Mouse (Mus musculus) G1E (cell line): ENCODE measurements at regions not wholly inside any gene's neighbourhood (a gene's known extent, or its start where the extent isn't known, plus 50 kb on each side); places are given as distances from the start of the nearest gene placed in this dataset.

Experiments
- ATAC-seq: 2 replicates; pipeline ENCODE4 v1.8.0; 2016; ENCODE audit warnings: mild to moderate bottlenecking; ENCODE audit not compliant: insufficient number of reproducible peaks, poor library complexity, low FRiP score, severe bottlenecking; ENCODE audit errors: extremely low read depth
- DNase-seq: peaks from one replicate; pipeline ENCODE4 v3.0.0; 2012; ENCODE audit warnings: low spot score
- H3K27me3 ChIP-seq: 2 replicates; pipeline ENCODE4 v1.6.1; 2012; ENCODE audit warnings: mild to moderate bottlenecking, low read length, inconsistent platforms; ENCODE audit not compliant: insufficient read depth
- H3K36me3 ChIP-seq: replicated peaks from 2 replicates; pipeline ENCODE3; 2012; ENCODE audit warnings: mild to moderate bottlenecking, inconsistent platforms
- H3K4me1 ChIP-seq: 2 replicates; pipeline ENCODE4 v1.6.1; 2012; ENCODE audit warnings: low read depth, low read length, inconsistent platforms, mixed read lengths; ENCODE audit not compliant: insufficient read depth
- H3K4me3 ChIP-seq: 2 replicates; pipeline ENCODE4 v1.5.1; 2012; ENCODE audit warnings: low read depth, mild to moderate bottlenecking, inconsistent platforms, low read length, moderate library complexity, mixed read lengths
- H3K9me3 ChIP-seq: replicated peaks from 2 replicates; pipeline ENCODE4 v1.6.1; 2012; ENCODE audit warnings: inconsistent platforms
- CTCF ChIP-seq: IDR thresholded peaks from 2 replicates; pipeline ENCODE4 v1.5.1; 2012; ENCODE audit warnings: low read depth, low read length, inconsistent platforms, mixed read lengths
- GATA1 ChIP-seq: IDR thresholded peaks from 2 replicates; pipeline ENCODE4 v1.6.1; 2012; ENCODE audit warnings: borderline replicate concordance, low read length, inconsistent platforms, mixed read lengths
- GATA2 ChIP-seq: IDR thresholded peaks from 2 replicates; pipeline ENCODE4 v1.6.1; 2012; ENCODE audit warnings: low read depth, low read length, inconsistent platforms, borderline replicate concordance
- POLR2AphosphoS5 ChIP-seq: IDR thresholded peaks from 2 replicates; pipeline ENCODE4 v1.6.1; 2012; ENCODE audit warnings: low read depth, low read length, inconsistent platforms; ENCODE audit not compliant: insufficient replicate concordance
- TAL1 ChIP-seq: conservative IDR thresholded peaks from 2 replicates; pipeline ENCODE4 v1.6.1; 2012; ENCODE audit warnings: low read depth, low read length, inconsistent platforms, mixed read lengths

DNA sequence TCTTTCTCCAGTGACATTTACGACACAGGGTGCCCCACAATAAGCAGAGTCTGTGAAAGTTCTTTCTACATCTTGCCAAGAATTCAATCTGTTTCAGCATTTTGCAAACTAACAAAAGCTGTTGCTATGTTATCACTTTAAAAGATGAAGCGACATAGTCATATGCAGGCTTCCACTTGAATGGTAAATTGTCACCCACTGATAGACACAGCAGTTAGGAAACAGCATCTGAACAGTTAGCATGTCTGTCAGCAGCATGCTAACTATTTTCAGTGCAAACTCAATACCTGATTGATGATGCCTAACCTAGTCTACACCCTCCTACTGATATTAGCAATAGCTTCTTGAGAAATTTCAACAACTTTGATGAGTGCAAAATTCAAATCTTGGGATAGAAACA is 1348.1 kb upstream of the Gm7489 start:
- DNase-seq (no peak), ATAC-seq (no peak)
- Histone ChIP-seq H3K4me1 (no peaks in the 10 kb centered on the region), H3K4me3 (no peak overlapping the region), H3K27me3 (no peaks in the 10 kb centered on the region), H3K36me3 (no peaks in the 10 kb centered on the region), H3K9me3 (no peaks in the 10 kb centered on the region)
- TF ChIP-seq GATA2: no peak
- no peak for TF ChIP-seq TAL1
- TF ChIP-seq GATA1: no peak
- TF ChIP-seq CTCF: no peak
- no peak for TF ChIP-seq POLR2AphosphoS5

DNA sequence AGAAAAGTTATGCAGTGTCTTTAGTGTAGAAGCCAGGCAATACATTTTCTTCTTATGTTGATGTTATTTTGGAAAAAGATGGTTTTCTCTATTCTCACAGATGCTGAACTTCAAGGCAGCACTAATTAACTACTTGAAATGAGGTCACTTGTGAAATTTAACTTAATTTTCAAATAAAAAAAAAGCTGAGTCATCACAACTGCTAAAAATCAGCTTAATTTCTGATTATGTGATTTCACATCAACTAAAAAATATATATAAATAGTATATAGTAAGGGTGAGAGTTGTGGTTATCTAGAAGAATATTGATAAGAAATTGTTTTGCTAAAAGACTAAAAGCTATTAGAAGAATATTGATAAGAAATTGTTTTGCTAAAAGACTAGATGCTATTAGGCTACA is 1326.0 kb upstream of the Gm7489 start:
- Histone ChIP-seq H3K9me3 (no peaks in the 10 kb centered on the region), H3K4me3 (no peak overlapping the region), H3K27me3 (no peaks in the 10 kb centered on the region), H3K4me1 (no peaks in the 10 kb centered on the region), H3K36me3 (no peaks in the 10 kb centered on the region)
- DNase-seq: no peak
- ATAC-seq: no peak
- TF ChIP-seq GATA2 (no peak), GATA1 (no peak), POLR2AphosphoS5 (no peak), CTCF (no peak), TAL1 (no peak)

DNA sequence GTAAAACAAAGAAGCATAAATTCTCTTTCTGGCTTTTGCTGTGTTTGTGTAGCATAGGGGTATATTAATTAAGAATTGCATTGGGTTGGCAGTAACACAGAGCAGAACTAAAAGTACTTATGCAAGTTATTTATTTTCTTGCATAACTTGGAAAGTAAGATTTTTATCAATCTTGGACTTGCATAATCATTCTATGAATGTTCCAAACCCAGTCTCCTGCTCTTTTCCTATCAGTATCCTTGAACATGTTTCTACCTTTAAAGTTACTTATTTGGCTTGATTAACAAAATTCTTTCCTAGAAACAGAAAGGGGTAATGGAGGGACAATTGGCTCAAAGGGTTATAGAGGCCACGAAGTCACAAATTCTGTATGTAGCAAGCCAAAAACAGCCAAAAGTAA is 1320.6 kb upstream of the Gm7489 start:
- Histone ChIP-seq H3K27me3 (no peaks in the 10 kb centered on the region), H3K36me3 (no peaks in the 10 kb centered on the region), H3K4me1 (no peaks in the 10 kb centered on the region), H3K4me3 (no peak overlapping the region), H3K9me3 (no peaks in the 10 kb centered on the region)
- ATAC-seq (no peak), DNase-seq (no peak)
- TF ChIP-seq CTCF (no peak), POLR2AphosphoS5 (no peak), TAL1 (no peak), GATA1 (no peak), GATA2 (no peak)

DNA sequence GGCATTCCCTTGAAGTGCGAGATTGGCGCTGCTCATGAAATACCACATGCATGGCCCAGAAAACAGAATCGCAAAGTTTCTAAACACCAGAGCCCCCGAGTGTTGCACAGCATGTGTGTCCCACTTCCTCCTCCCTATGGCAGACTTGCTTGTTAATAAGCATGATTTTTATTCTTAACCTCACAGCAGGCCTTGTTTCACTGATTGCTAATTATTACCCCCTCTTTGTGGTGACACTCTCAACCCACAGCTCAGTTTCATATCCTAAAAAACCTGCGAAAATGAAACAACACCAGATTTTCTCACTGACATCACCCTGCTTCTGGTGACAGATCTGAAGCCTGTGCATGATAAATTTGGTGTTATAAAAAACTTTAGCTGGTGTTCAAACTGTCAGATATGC is 1319.3 kb upstream of the Gm7489 start:
- DNase-seq: no peak
- Histone ChIP-seq H3K27me3 (no peaks in the 10 kb centered on the region), H3K4me3 (no peak overlapping the region), H3K9me3 (no peaks in the 10 kb centered on the region), H3K36me3 (no peaks in the 10 kb centered on the region), H3K4me1 (no peaks in the 10 kb centered on the region)
- TF ChIP-seq GATA2: no peak
- no peak for TF ChIP-seq GATA1
- TF ChIP-seq TAL1: no peak
- TF ChIP-seq CTCF: no peak
- TF ChIP-seq POLR2AphosphoS5: no peak
- no peak for ATAC-seq

DNA sequence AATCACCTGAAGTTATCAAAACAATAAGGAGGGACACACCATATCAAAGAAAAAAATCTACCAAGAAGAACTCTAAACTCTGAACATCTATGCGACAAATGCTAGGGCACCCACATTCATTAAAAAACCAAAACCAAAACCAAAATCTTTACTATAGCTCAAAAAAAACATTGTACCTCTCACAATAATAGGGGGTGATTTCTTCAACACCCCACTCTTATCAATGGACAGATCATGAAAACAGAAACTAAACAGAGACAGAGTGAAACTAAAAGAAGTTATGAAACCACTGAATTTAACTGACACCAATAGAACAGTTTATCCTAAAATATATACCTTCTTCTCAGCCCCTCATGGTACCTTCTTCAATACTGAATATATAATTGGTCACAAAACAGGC is 1314.5 kb upstream of the Gm7489 start:
- Histone ChIP-seq H3K9me3 (no peaks in the 10 kb centered on the region), H3K27me3 (no peaks in the 10 kb centered on the region), H3K4me3 (no peak overlapping the region), H3K36me3 (no peaks in the 10 kb centered on the region), H3K4me1 (no peaks in the 10 kb centered on the region)
- ATAC-seq (no peak), DNase-seq (no peak)
- TF ChIP-seq POLR2AphosphoS5 (no peak), TAL1 (no peak), GATA1 (no peak), GATA2 (no peak), CTCF (no peak)

DNA sequence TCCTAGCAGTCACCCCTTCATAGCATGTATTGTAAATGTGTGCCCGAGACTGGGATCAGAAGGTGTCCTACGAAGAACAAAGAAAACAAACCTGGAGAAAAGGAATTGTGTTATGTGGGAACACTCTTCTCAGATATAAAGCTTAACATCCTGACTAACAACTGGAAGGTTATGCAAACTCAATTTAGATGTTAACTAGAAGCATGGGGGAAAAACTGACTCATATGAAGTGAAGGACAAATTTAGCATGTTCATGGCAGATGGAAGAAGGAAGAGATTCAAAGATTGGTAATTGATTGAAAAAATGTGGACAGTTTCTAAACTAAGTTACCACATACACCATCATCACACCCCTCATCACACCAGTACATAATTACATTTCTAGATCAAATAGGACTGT is 1307.1 kb upstream of the Gm7489 start:
- Histone ChIP-seq H3K36me3 (no peaks in the 10 kb centered on the region), H3K4me3 (no peak overlapping the region), H3K9me3 (no peaks in the 10 kb centered on the region), H3K4me1 (no peaks in the 10 kb centered on the region), H3K27me3 (no peaks in the 10 kb centered on the region)
- no peak for TF ChIP-seq CTCF
- no peak for TF ChIP-seq TAL1
- no peak for TF ChIP-seq POLR2AphosphoS5
- TF ChIP-seq GATA2: no peak
- no peak for TF ChIP-seq GATA1
- DNase-seq: no peak
- no peak for ATAC-seq

DNA sequence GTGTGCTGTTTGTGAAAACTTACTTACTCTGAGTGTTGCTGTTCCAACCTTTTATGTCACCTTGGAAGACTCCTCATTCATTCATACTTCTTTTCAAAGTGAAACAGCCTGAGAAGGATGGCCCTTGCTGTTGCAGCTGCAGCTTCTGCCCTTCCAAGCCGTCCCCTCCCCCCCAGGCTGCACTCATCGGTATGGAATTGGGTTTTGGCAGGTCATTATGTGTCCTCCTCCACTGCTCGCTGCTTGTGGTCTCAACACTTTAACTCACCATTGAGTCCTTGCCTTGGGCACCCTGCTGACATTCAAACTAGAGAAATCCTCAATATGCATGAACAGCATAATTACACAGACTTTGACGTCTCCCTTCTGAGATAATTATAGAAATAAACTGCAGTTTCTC is 1295.3 kb upstream of the Gm7489 start:
- TF ChIP-seq GATA2 (no peak), CTCF (no peak), GATA1 (no peak), POLR2AphosphoS5 (no peak), TAL1 (no peak)
- Histone ChIP-seq H3K4me3 (no peak overlapping the region), H3K4me1 (no peaks in the 10 kb centered on the region), H3K9me3 (no peaks in the 10 kb centered on the region), H3K27me3 (no peaks in the 10 kb centered on the region), H3K36me3 (no peaks in the 10 kb centered on the region)
- ATAC-seq (no peak), DNase-seq (no peak)
